Mouse (Mus musculus): ENCODE results near the gene Pou3f3.

GRCm38 (mm10) chr1:42704981-42705810 lies 9.6 kb downstream of the Pou3f3 start:
- TF ChIP-seq CTCF (conservative IDR thresholded peaks at IDR 0.05; ENCODE audit: low read length): no peak
- no peak for TF ChIP-seq POU5F1 (IDR thresholded peaks at IDR 0.05; ENCODE audit: borderline replicate concordance, low read length)

Data from E14TG2a.4 (cell line).